Mouse (Mus musculus) heart, postnatal 36 days (tissue): ENCODE measurements around the gene Sapcd2. TPM values are rescaled to one million over a fixed set of nuclear protein-coding genes. Genes with fewer than 3 reads are reported as not detected.

ENCODE experiments used
- DNase-seq, 2 experiments: peaks; one replicate each; pipeline ENCODE4 v3.0.0; 2021 to 2022
- intact Hi-C: fragments of 180-260 bp; cut with DNase I; formaldehyde crosslinking; loops from one replicate; pipeline ENCODE4 v1.15.1; 2025
- total RNA-seq, 2 experiments: library from RNA; stranded (reverse); gene quantifications; 2 replicates each; pipeline ENCODE4 v1.2.3; 2021

Sapcd2 gene
- total RNA-seq: under 1 TPM; 0.46 to 0.56 TPM

DNA sequence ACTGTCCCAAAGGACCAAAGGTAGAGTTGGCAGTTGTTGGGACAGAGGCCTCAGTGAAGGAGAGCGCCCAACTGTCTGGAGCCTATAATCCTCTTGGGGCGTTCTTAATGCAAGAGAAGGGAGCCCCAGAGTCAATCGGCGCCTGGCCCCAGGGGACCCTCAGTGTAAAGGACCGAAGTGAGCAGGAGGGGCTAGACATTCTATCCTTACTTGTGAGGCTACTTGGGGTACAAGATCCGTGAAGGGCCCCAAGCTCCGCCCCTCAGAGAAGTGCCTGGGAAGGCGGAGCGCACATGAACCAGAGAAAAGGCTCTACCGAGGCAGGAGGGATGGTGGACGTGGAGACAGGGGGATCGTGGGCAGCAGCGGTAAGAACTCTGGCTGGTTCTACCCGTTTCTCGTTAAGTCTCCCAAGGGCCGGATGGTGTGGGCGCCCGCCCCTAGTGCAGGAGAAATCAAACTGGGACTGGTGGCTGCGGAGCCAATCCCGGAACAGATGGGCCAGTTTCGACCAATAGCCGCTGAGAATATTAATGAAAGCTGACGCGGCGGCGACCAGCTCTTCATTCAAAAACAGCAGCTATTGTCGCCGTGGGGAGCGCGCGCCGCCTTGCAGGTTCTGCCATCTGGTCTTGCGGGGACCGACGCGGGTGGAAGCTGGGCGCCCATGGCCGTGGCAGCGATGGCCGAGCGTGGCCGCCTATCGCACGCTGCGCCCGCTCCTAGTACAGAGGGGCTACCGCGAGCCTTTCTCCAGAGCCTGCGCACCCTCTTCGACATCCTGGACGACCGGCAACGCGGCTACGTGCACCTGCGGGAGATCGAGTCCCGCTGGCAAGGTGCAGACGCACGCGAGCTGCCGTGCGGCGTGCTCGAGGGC lies at the start of gene Sapcd2:
Gene Sapcd2, plus strand, starts transcription at position 558 of the 880 bp plus-strand sequence.
- intact Hi-C loops: no loop called here
- peak; percentile 79 to 80 for DNase-seq

DNA sequence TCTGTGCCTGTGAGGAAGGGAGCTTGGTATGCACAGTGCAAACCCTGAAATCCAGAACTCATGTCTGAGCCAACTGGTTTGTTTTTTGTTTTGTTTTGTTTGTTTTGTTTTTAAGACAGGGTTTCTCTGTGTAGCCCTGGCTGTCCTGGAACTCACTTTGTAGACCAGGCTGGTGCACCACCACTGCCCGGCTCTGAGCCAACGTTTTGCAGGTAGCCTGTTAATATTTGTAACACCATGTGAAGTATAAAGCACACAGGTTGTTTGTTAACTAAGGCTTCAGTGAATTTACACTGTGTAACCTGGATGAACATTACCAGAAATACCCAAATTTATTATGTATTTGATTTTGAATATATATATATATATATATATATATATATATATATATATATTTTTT lies 46.1 kb upstream of the Sapcd2 start:
- DNase-seq: no peak
- intact Hi-C loops: no loop called here

DNA sequence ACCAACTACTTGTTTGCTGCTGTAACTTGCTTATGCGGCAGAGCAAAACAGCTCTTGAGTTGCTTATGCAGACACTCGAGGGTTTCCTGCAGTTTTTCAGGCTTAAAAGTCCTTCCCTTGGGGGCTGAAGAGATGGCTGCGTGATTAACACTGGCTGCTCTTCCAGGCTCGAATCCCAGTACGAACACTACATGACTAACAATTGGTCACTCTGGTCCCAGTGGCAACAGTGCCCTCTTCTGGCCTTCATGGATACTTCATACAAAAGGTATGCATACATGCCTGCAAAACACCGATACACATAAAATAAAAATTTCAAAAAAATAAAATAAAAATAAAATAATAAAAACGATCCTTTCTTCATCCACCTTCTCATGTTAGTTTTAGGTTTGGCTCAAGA lies 43.7 kb upstream of the Sapcd2 start:
- no peak for DNase-seq
- intact Hi-C loops: no loop called here

DNA sequence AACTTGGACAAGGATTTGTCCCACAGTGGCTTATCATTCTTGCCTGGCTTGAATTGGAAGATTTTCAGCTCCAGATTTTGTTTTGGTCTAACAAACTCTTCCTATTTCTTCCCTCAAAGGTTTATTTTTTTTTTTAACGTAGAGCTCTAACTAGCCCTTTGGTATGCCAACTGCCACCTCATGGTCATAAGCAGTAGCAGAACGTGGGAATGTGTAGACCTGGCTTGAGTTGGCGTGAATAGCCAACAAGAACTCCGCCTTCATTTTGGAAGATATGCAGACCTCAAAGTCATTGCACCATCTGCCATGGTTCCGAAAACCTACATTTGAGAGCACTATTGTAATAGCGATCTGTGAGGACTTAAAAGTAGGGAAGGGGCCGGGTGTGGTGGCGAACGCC lies 40.7 kb upstream of the Sapcd2 start:
- intact Hi-C loops: loop anchor here (5.0 kb wide), 2 partner anchors 59 to 134 kb away; partner anchors contain the start of genes Anapc2, Ssna1 and Tor4a
- DNase-seq: no peak

DNA sequence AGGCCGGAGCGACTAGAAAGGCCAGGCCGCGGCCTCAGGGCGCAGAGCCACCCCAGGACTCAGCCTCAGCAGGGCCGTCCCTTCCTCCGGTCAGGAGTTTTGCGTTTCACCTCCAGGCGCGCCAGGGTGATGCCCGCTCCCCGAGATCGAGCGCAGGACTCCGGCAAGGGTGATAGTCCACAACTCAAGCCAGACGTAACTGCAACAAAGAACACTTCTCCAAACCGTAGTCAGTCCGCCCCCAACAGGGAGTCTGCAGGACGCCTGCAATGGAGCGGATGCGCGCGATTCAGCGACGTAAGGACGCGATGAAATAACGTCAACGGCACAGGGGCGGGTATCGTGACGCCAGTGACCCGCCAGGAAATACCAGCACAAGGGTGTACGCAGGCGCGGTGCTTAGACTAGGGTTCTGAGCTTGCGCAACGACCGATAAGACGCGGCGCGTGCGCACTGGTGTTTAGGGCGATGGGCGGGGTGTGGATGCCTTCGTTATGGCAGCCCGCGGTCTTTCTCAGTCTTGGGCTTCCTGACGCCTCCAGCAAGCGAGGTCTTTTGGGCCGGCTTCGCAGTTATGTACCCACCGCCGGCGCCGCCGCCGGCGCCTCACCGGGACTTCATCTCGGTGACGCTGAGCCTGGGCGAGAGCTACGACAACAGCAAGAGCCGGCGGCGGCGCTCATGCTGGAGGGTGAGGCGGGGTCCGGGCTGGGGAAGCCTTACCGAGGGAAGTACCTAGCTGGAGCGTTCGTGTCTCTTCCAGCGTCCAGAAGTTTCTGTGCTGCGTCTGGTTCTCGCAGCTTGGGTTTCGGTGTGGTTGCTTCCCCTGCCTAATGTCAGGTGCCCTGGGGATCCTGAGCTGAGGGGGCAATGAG lies 39.6 kb upstream of the Sapcd2 start, which contains the start of gene Man1b1:
Gene Man1b1, plus strand, starts transcription at position 53 of the 875 bp plus-strand sequence.
- peak; percentile 100 for DNase-seq
- intact Hi-C loops: loop anchor here (2.0 to 5.0 kb wide), 4 partner anchors 60 to 135 kb away; partner anchors contain the start of genes Abca2, Anapc2, Ssna1 and Tmem203

DNA sequence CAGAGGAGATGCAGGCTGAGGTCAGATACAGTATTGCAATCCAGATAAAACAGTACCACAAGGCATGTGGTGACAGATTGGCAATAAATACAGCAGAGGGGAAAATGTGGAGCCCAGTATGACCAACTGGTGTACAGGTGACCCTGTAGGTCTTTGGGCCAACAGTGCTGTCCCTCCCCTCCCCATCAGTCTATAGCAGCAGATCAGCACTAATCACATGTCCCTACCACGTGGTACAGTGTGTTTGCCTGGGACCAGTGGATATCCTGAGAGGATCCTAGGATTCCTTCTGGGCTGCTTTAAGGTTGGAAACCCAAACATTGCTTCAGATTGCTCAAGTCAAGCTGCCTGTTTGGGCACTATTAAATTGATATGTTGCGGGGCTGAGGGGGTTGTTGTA lies 38.6 kb upstream of the Sapcd2 start:
- DNase-seq: no peak
- intact Hi-C loops: loop anchor here (2.0 to 5.0 kb wide), 4 partner anchors 61 to 136 kb away; partner anchors contain the start of genes Abca2, Anapc2, Ssna1 and Tmem203

DNA sequence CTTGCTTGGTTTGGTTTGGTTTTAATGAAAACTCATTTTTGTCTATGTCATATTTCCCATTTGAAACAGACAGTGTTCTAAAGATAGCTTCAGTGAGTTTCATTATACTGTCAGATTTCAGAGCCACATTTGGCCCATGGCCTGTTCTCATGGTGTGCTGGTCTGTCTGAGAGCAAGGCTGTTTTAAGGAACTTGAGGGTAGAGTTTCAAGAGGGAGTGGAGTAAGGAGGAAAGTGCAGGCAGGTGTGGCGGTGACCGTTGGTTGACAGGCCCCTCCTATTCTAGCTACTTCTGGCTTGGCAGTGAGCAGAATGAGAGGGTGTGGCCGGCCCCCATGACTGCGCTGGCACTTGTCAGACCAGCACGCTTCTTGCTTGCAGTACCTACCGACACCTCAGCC lies 33.8 kb upstream of the Sapcd2 start:
- intact Hi-C loops: no loop called here
- no peak for DNase-seq

DNA sequence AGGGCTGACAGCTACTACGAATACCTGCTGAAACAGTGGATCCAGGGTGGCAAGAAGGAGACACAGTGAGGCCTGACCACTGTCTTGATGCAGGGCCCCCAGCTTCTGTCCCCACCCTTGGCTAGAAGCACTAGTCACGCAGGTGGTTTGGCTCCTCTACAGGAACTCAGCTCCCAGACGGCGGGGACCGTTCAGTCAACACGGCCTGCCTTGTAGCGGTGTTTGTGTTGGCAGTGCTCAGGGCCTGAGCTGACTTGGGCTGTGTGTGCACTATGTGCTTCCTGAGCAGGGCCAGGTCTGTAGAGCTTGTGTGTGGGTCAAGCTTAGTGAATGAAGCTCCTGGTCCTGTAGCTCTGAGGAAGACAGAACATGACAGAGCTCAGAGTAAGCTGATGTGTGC lies 24.0 kb upstream of the Sapcd2 start:
- intact Hi-C loops: no loop called here
- no peak for DNase-seq

DNA sequence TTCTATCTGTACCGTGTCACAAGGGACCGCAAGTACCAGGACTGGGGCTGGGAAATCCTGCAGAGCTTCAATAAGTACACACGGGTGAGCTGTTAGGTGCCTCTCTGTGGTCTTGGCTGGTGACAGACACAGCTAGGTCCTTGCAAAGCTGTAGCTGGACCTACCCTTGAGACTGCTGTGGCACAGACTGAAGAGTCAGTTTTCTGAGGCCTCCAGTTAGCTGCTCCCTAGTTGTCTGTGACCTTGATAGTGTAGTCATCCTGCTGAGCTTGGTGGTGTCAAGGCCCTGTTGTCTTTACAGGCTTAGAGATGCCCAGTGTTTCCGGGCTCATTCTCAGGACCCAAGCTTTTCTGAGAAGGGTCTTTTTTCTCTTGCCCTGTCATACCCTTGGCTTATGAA lies 22.6 kb upstream of the Sapcd2 start:
- intact Hi-C loops: no loop called here
- no peak for DNase-seq

DNA sequence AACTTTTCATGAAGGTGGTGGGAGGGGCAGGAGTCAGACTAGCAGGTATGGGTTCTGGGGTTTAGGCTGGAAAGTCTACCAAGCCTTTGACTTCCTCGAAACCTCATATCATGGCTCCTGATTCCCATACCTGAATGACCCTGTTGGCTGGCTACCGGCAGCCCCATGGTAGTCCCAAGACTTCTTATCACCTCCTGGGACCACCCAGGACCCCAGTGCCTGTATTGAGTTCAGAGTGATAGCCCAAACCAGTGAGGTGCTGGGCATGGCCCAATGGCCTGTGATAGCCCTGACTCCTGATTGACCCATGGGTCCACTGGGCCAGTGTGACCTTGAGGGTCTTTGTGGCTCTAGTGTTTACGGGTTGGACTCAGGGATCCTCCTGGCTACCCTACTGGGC lies 21.4 kb upstream of the Sapcd2 start:
- intact Hi-C loops: no loop called here
- no peak for DNase-seq

DNA sequence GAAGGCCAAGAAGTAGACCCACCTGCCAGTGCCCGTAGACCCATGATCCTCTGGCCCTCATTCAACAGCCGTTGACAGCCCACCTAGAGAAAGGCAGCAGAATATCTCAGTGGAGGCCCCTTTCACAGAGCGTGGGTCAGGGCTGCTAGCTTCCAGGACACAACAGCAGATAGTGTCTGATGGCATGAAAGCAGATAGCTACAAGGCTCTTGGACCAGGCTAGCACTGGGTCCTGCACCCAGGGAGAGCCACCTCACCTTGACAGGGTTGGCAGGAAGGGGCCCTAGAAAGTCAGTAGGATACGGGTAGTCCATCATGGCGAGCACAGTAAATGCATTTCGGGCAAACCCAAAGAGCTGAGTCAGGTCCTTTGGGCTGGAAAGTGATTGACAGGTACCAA lies 17.9 kb upstream of the Sapcd2 start:
- no peak for DNase-seq
- intact Hi-C loops: no loop called here

DNA sequence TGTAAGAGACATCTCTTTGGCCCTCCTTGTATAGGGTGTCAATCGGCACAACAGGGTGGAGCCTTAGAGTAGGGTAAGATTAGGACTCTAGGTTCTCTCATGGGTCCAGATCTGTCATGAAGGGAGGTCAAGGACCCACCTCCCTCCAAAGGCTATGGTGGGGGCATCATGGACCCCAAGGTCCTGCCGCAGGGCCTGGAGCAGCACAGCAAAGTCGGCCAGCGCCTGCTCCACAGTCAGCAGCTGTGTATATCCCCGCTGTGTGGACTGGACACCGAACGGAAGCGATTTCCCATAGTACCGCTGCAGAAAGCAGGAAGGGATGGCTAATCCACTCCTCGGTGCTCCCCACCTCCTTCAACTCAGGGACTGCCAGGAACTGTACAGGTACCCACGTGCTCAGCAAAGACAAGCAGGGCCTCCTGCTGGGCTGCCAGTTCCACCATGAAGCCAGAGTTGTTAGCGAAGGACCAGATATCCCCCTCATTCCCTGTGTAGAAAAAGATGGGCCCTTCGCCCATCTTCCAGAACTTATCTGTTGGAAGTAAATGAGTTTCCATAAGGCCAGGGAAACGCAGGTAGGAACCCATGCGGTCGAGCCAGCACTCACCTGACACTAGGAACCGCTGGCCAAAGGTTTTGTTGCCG lies 16.6 kb upstream of the Sapcd2 start:
- DNase-seq: no peak
- intact Hi-C loops: no loop called here

DNA sequence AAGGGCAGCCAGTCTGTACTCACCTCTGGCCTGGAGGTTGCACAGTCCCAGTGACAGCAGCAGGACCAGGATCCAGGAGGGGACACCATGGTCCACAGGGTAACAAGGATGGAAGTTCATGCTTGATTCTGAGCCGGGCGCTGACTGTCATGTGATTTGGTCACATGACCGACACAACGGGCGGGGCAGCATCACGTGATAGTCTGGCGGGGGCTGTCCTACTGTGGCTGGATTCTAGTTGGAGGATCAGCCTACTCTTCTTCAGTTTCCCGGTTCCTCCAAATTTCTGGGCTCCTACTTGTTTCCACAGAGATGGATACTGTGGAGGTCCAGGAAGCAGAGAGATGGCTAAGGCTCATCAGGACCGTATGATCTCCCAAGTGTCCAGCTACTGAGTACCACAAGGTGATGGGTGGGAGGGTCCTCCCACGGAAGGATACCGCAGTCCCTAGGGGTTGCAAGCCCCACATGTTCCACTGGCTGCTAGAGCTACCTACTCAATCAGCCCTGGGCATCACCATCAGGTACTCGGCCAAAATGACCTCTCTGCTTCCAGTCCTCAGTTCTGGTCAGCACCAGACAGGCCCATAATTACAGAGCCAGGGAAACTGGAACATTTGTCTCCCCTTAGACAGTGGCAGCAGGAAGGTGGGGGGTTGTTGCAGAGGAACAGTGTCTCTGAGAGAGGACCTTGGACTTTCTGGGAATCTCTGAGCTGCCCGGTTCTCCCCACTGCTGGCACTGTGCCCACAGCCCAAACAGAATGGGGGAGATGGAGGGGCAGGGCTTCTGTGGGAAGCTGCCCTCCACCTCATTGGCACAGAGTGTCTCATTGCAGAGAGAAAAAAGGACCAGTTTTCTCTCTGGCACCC lies 15.7 kb upstream of the Sapcd2 start, which contains the start of gene Dpp7:
Gene Dpp7, minus strand, starts transcription at position 152 of the 872 bp plus-strand sequence.
- peak; percentile 69 to 75 for DNase-seq
- intact Hi-C loops: no loop called here

DNA sequence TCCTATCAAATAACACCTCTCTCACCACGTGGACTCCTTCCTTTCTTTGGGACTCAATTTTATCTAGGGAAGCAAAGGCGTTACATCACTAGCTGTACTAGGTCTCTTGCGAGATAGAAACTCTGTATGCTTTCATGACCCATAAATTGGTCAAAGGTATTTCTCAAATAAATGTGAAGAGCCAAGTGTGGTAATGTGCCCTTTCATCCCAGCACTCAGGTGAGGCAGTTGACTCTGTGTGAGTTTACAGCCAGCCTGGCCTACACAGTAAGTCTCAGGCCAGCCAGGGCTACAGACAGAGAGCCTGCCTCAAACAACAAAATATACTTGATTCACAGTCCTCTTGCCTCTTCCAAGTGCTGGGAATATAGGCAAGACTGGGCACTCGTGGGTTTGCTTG lies 12.3 kb upstream of the Sapcd2 start:
- intact Hi-C loops: no loop called here
- no peak for DNase-seq

DNA sequence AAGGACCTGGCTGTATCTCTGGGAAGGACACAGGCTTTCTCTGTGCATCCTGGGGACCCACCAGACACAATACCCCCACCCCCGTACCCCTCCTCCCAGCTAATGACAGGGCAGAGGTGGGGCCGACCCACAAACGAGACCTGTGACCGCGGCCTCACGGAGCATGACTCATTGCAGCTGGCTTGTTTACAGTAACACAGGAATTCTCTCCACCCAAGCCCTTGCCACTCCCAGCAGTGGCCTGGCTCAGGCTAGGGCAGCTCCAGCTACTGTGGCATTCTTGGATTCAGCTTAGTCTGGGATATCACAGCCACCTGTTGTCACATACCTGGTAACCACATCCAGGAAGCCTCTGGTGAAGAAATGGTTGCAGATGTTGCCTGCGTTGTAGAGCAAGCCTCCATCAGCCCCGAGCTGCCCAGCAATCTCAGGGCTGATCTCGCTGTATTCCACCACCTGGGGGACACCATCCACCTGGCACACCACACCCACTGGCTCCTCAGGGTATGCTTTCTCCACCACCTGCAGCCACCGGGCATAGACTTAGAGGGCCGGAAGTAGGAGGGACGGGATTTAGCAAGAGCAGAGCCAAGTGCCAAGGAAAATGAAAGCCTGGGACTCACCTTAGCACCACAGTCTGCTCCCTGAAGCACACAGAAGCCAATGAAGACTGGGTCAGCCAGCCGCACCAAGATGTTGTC lies 8.5 kb upstream of the Sapcd2 start:
- DNase-seq: no peak
- intact Hi-C loops: no loop called here

DNA sequence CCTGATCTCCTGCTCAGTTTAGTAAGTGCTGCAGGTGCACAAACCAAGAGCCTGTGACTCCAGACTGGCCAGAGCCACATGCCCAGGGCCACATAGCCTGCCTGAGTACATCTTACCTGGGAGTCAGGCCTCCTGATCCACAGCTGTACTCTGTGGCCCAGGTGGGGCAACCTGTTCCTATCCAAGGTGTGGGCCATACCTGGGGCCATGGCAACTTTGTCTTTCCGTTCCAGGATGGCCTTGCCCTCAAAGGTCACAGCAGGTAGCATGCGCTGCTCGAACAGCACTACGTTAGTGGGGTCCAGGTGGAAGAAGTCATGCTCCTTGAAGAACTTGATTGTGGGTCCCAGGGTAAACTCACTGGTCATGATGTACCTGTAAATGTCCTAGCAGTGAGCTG lies 7.8 kb upstream of the Sapcd2 start:
- no peak for DNase-seq
- intact Hi-C loops: no loop called here

DNA sequence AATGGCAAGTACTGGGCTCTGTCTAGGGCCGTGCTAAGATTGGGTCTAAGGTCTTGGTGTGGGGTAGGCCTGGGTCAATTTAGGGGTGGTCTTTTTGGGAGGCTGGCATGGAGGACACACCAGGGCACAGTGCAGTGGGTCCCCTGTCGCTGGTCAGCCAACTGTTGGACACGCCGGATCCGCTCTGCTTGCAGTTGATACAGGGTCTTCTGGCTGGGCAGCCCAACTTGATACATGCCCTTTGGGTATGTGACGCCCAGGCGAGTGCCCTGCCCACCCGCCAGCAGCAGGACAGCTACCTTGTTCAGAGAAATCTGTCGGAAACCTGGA lies 7.4 kb upstream of the Sapcd2 start:
- no peak for DNase-seq
- intact Hi-C loops: no loop called here

DNA sequence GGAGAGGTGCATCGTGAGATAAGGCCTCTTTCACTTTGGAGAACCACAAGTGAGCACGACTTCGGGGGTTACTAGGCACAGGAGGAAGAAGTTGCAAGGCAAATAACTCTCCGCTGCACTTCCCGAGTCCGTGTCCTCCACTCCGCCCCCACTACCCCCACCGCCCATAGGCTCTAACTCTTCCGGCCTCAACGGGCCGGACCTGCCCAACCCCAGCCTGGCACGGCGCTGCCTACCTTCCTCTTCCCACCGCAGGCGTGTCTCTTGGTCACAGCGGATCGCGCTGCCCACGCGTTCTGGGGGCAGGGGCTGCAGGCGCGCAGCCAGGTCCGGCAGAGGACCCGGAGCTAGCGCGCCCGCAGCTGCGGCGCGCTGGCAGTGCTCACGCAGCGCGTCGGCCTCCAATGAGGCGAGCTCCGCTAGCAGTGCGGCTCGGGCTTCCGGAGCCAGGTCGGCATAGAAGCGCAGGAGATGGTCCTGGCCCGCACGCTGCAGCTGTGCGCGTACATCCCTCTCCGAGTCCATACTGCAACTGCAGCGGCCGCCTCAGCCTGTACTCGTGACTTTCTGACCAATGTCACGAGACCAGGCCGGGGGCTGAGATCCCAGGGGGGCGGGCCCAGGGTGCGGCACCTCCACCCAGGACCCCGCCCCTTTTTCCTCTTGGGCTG lies 6.9 kb upstream of the Sapcd2 start, which contains the start of gene Uap1l1:
Gene Uap1l1, minus strand, starts transcription at position 592 of the 671 bp plus-strand sequence.
- intact Hi-C loops: no loop called here
- peak; percentile 78 to 80 for DNase-seq

DNA sequence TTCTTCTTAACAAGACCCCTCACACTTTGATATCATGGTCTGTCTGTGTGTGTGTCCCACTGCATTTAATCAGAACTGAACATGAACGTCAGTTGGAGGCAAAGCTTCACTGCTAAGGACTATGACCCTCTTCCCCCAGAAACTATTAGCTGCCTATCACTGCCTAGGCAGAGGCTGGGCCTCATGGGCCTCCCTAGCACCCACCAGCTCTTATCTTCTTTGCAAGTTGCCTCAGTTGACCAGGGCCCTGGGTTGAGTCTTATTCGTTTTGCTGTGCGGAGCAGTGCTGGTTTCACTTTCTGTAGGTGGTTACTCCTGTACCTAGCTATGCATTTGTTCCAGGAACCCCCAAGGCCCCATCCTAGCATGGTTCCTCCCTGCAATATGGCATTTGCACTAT lies 2.1 kb upstream of the Sapcd2 start:
- intact Hi-C loops: no loop called here
- no peak for DNase-seq
